Mouse (Mus musculus) embryonic facial prominence, embryonic 11.5 days (tissue): ENCODE data around the gene Krtap4-1. TPM values are rescaled to one million over a fixed set of nuclear protein-coding genes. Genes with fewer than 3 reads are reported as not detected.

Source experiments
- ATAC-seq: fragments of 200-750 bp; cut with Nextera tagmentation; replicated peaks from 2 replicates; pipeline ENCODE4 v1.8.0; 2017; ENCODE audit warnings: low read depth; ENCODE audit not compliant: insufficient number of reproducible peaks, low FRiP score, low TSS enrichment
- DNase-seq: peaks from one replicate; pipeline ENCODE4 v3.0.0-alpha.2; 2015; ENCODE audit warnings: low spot score
- H3K27ac ChIP-seq: fragments of 300-500 bp; sonication (generic); replicated peaks from 2 replicates; pipeline ENCODE4 v1.5.1; 2014; ENCODE audit warnings: mild to moderate bottlenecking, low read depth, low read length, control low read depth
- H3K27me3 ChIP-seq: fragments of 300-500 bp; sonication (generic); 2 replicates; pipeline ENCODE4 v1.6.1; 2014; ENCODE audit warnings: mild to moderate bottlenecking, low read length, moderate library complexity, mixed read lengths; ENCODE audit not compliant: control insufficient read depth, insufficient read depth
- H3K36me3 ChIP-seq: fragments of 300-500 bp; sonication (generic); replicated peaks from 2 replicates; pipeline ENCODE4 v1.6.1; 2014; ENCODE audit warnings: low read depth, mild to moderate bottlenecking, low read length, moderate library complexity, mixed read lengths; ENCODE audit not compliant: control insufficient read depth, insufficient read depth
- H3K4me1 ChIP-seq: fragments of 300-500 bp; sonication (generic); 2 replicates; pipeline ENCODE4 v1.6.1; 2014; ENCODE audit warnings: low read length, mixed read lengths; ENCODE audit not compliant: control insufficient read depth, insufficient read depth
- H3K4me2 ChIP-seq: fragments of 300-500 bp; sonication (generic); 2 replicates; pipeline ENCODE4 v1.6.1; 2014; ENCODE audit warnings: low read depth, mild to moderate bottlenecking, control low read depth, low read length, moderate library complexity
- H3K4me3 ChIP-seq: fragments of 300-500 bp; sonication (generic); 2 replicates; pipeline ENCODE4 v1.5.1; 2014; ENCODE audit warnings: low read depth, low read length, control low read depth
- H3K9ac ChIP-seq: fragments of 300-500 bp; sonication (generic); replicated peaks from 2 replicates; pipeline ENCODE4 v1.6.1; 2014; ENCODE audit warnings: mild to moderate bottlenecking, control low read depth, low read length
- H3K9me3 ChIP-seq: fragments of 300-500 bp; sonication (generic); replicated peaks from 2 replicates; pipeline ENCODE4 v1.6.1; 2016; ENCODE audit warnings: mild to moderate bottlenecking, low read length, inconsistent platforms, mixed read lengths; ENCODE audit not compliant: control insufficient read depth
- WGBS: fragments of 180-500 bp; shearing (Covaris S2); extraction: QIAGEN DNeasy Blood & Tissue Kit; methylation state at CpG from one replicate; pipeline ENCODE4 v1.1.7; 2014; 5-methylcytosine and 5-hydroxymethylcytosine counted together
- polyA plus RNA-seq: library from polyadenylated mRNA; unstranded; fragments of >200 nt; fragmentation: Nextera tagmentation; extraction: Ambion mirVana; gene quantifications from 2 replicates; pipeline ENCODE4 v1.2.1, GENCODE M21; 2014

The Krtap4-1 gene
- polyA plus RNA-seq, 1 experiment from 2014 or later, result not detected

GRCm38 (mm10) chr11:99581564-99581963 is 46.5 kb downstream of the Krtap4-1 start:
- DNase-seq (no peak), ATAC-seq (no peak)
- no peak overlapping the region for H3K4me3 ChIP-seq
- 82% methylated on average over 6 of the region's 6 CpGs for WGBS
- H3K27me3 ChIP-seq, result no peaks in the 10 kb centered on the region
- no peaks in the 10 kb centered on the region for H3K9me3 ChIP-seq
- H3K27ac ChIP-seq, result no peak overlapping the region
- no peak overlapping the region for H3K4me2 ChIP-seq
- no peak overlapping the region for H3K9ac ChIP-seq
- H3K4me1 ChIP-seq, result no peaks in the 10 kb centered on the region
- no peaks in the 10 kb centered on the region for H3K36me3 ChIP-seq

- Histone ChIP-seq H3K27me3 (no peaks in the 10 kb centered on the region), H3K27ac (no peak overlapping the region), H3K4me1 (no peaks in the 10 kb centered on the region), H3K36me3 (no peaks in the 10 kb centered on the region), H3K9ac (no peak overlapping the region), H3K9me3 (no peaks in the 10 kb centered on the region), H3K4me2 (no peak overlapping the region), H3K4me3 (no peak overlapping the region)
- ATAC-seq (no peak), DNase-seq (no peak)
- 87% methylated on average over 5 of the region's 5 CpGs for WGBS
These were observed 47.0 kb downstream of the Krtap4-1 start for GRCm38 (mm10) chr11:99581051-99581450.

- Histone ChIP-seq H3K36me3 (no peaks in the 10 kb centered on the region), H3K9ac (no peak within 1 kb of the TSS), H3K4me2 (no peak within 1 kb of the TSS), H3K27me3 (no peaks in the 10 kb centered on the region), H3K4me3 (no peak within 1 kb of the TSS), H3K27ac (no peak within 1 kb of the TSS), H3K4me1 (no peaks in the 10 kb centered on the region), H3K9me3 (no peaks in the 10 kb centered on the region)
- DNase-seq, result no peak
- 89% methylated on average over 6 of the region's 6 CpGs for WGBS
- ATAC-seq, result no peak
These were observed 47.4 kb downstream of the Krtap4-1 start, which contains the start of gene Krtap1-5 for GRCm38 (mm10) chr11:99580636-99581035. TSS of gene Krtap1-5 (minus strand) at chr11:99581016.

Other genes starting within 250 kb of the Krtap4-1 start
- 26.7 and 30.1 TPM in 2 replicates for gene Krt10, start 238.9 kb downstream of the Krtap4-1 start, polyA plus RNA-seq
- not detected in 2 replicates for gene Krt12, start 206.0 kb downstream of the Krtap4-1 start, polyA plus RNA-seq
- 0.17 and 0.53 TPM in 2 replicates for gene Krt20, start 190.1 kb downstream of the Krtap4-1 start, polyA plus RNA-seq
- 0.61 TPM in 1 of 2 replicates, not detected in the other for gene Krt23, start 135.1 kb downstream of the Krtap4-1 start, polyA plus RNA-seq
- gene Krt39, start 106.9 kb downstream of the Krtap4-1 start, polyA plus RNA-seq, result not detected in 2 replicates
- not detected in 2 replicates for gene Krt40, start 85.1 kb downstream of the Krtap4-1 start, polyA plus RNA-seq
- not detected in 2 replicates for gene Krtap3-3, start 77.4 kb downstream of the Krtap4-1 start, polyA plus RNA-seq
- gene Krtap3-2, start 71.4 kb downstream of the Krtap4-1 start, polyA plus RNA-seq, result not detected in 2 replicates
- gene Gm11939, start 68.8 kb downstream of the Krtap4-1 start, polyA plus RNA-seq, result not detected in 2 replicates
- gene Krtap3-1, start 61.6 kb downstream of the Krtap4-1 start, polyA plus RNA-seq, result not detected in 2 replicates
- not detected in 2 replicates for gene Krtap1-5, start 47.2 kb downstream of the Krtap4-1 start, polyA plus RNA-seq
- gene Krtap1-4, start 44.6 kb downstream of the Krtap4-1 start, polyA plus RNA-seq, result not detected in 2 replicates
- gene Krtap1-3, start 36.9 kb downstream of the Krtap4-1 start, polyA plus RNA-seq, result not detected in 2 replicates
- gene Krtap9-3, start 30.1 kb downstream of the Krtap4-1 start, polyA plus RNA-seq, result not detected in 2 replicates
- gene Gm11938, start 24.9 kb downstream of the Krtap4-1 start, polyA plus RNA-seq, result not detected in 2 replicates
- gene Gm11937, start 18.0 kb downstream of the Krtap4-1 start, polyA plus RNA-seq, result not detected in 2 replicates
- gene Krtap2-4, start 13.4 kb downstream of the Krtap4-1 start, polyA plus RNA-seq, result not detected in 2 replicates
- not detected in 2 replicates for gene Gm11562, start 7.8 kb downstream of the Krtap4-1 start, polyA plus RNA-seq
- gene Krtap4-2, start 6.8 kb upstream of the Krtap4-1 start, polyA plus RNA-seq, result not detected in 2 replicates
- gene Krtap4-7, start 15.9 kb upstream of the Krtap4-1 start, polyA plus RNA-seq, result not detected in 2 replicates
- not detected in 2 replicates for gene Gm11555, start 22.0 kb upstream of the Krtap4-1 start, polyA plus RNA-seq
- gene Gm11563, start 30.7 kb upstream of the Krtap4-1 start, polyA plus RNA-seq, result not detected in 2 replicates
- gene Krtap4-6, start 37.7 kb upstream of the Krtap4-1 start, polyA plus RNA-seq, result not detected in 2 replicates
- gene Gm14190, start 62.5 kb upstream of the Krtap4-1 start, polyA plus RNA-seq, result not detected in 2 replicates
- gene Gm14180, start 106.1 kb upstream of the Krtap4-1 start, polyA plus RNA-seq, result not detected in 2 replicates
- not detected in 2 replicates for gene Gm11595, start 144.7 kb upstream of the Krtap4-1 start, polyA plus RNA-seq
- gene Krtap4-8, start 152.5 kb upstream of the Krtap4-1 start, polyA plus RNA-seq, result not detected in 2 replicates
- not detected in 2 replicates for gene Krtap4-9, start 157.0 kb upstream of the Krtap4-1 start, polyA plus RNA-seq
- not detected in 2 replicates for gene Gm11596, start 165.2 kb upstream of the Krtap4-1 start, polyA plus RNA-seq
- not detected in 2 replicates for gene Gm11569, start 170.7 kb upstream of the Krtap4-1 start, polyA plus RNA-seq
- gene Gm11554, start 176.2 kb upstream of the Krtap4-1 start, polyA plus RNA-seq, result not detected in 2 replicates
- not detected in 2 replicates for gene Krtap4-13, start 181.7 kb upstream of the Krtap4-1 start, polyA plus RNA-seq
- not detected in 2 replicates for gene Gm11564, start 187.4 kb upstream of the Krtap4-1 start, polyA plus RNA-seq
- not detected in 2 replicates for gene 2300003K06Rik, start 209.8 kb upstream of the Krtap4-1 start, polyA plus RNA-seq
- not detected in 2 replicates for gene Krtap4-16, start 223.4 kb upstream of the Krtap4-1 start, polyA plus RNA-seq
- not detected in 2 replicates for gene Gm11568, start 229.7 kb upstream of the Krtap4-1 start, polyA plus RNA-seq
- gene Gm11559, start 236.2 kb upstream of the Krtap4-1 start, polyA plus RNA-seq, result not detected in 2 replicates
- not detected in 2 replicates for gene Krtap9-1, start 245.2 kb upstream of the Krtap4-1 start, polyA plus RNA-seq